19 mouse cellular contexts compared by ENCODE assay signal in the genomic region with DNA sequence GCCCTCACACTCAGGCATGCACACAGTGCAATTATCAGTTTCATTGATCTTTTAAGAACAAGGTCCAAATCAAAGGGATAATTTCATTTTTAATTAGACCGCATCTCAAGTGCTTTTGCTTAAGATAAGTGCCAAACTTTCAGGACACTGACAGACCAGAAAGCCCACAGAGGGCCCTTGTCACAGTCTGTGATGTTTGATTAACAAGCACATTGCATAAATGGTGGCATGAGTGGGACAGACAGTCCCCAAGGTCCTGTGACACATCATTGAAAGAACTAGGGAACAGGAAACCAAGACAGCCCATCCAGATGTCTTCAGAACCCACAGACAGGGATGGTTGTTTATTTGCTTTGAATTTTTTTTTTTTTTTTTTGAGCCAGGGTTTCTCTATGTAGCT.
DNase-seq lines count a peak whose midpoint lies in the region; ATAC-seq and TF ChIP-seq lines count a peak whose summit lies in the region.
"Had no signal": no experiment of that assay in that cellular context is flagged by ENCODE, and none has a peak within 500 bp of the region (broad histone marks: within the 10 kb centered on the region; RNA-seq: fewer than 3 reads in every experiment).

No protein-coding gene starts in this region.

- 77% methylated on average over 1 of the region's 1 CpGs for WGBS in kidney, adult 2 months
- WGBS in neural tube, embryonic 13.5 days = 86% methylated on average over 1 of the region's 1 CpGs
- WGBS in neural tube, embryonic 15.5 days = 88% methylated on average over 1 of the region's 1 CpGs

- H3K9ac ChIP-seq in neural tube, embryonic 13.5 days = no peak overlapping the region
- no peak overlapping the region for H3K9ac ChIP-seq in neural tube, embryonic 15.5 days (replicated peaks)
- H3K9ac ChIP-seq: forebrain, embryonic 13.5 days had no signal

- no peak overlapping the region for H3K4me3 ChIP-seq in kidney, adult 2 months (ENCODE audit: insufficient read depth, low read depth, low read length)
- no peak overlapping the region for H3K4me3 ChIP-seq in neural tube, embryonic 13.5 days
- no peak overlapping the region for H3K4me3 ChIP-seq in neural tube, embryonic 15.5 days (replicated peaks)
- H3K4me3 ChIP-seq: forebrain, embryonic 13.5 days; heart, embryonic 10.5 days; left cerebral cortex, adult 2 months had no signal

- no peak overlapping the region for H3K4me2 ChIP-seq in neural tube, embryonic 13.5 days
- no peak overlapping the region for H3K4me2 ChIP-seq in neural tube, embryonic 15.5 days
- H3K4me2 ChIP-seq: forebrain, embryonic 13.5 days had no signal

- no peaks in the 10 kb centered on the region for H3K4me1 ChIP-seq in kidney, adult 2 months (ENCODE audit: control insufficient read depth, insufficient read depth, low read length)
- H3K4me1 ChIP-seq in neural tube, embryonic 13.5 days (replicated peaks) = peaks cover 30% of the 10 kb centered on the region
- peaks cover 18% of the 10 kb centered on the region for H3K4me1 ChIP-seq in neural tube, embryonic 15.5 days
- H3K4me1 ChIP-seq: heart, embryonic 10.5 days had no signal

- no peak for ATAC-seq in neural tube, embryonic 13.5 days (ENCODE audit: low read depth)
- ATAC-seq in neural tube, embryonic 15.5 days (ENCODE audit: low FRiP score) = no peak
- ATAC-seq in inflammation-experienced regulatory T-cells, adult 6 months = no peak
- ATAC-seq: activated CD4-positive, CD25-positive, alpha-beta regulatory T cell, adult 4 months; forebrain, embryonic 13.5 days had no signal

- TF ChIP-seq CTCF in kidney, adult 2 months (conservative IDR thresholded peaks at IDR 0.05; ENCODE audit: insufficient read depth, insufficient read length, low read depth, low read length) = no peak

- peak; percentile 31 to 62 for DNase-seq in adrenal gland, adult (ENCODE audit: inconsistent age in 2 of 2, low spot score in 1 of 2)
- DNase-seq in adrenal gland, postnatal 25 days = no peak
- DNase-seq in kidney, adult 2 months = no peak
- no peak for DNase-seq in kidney, postnatal 10 days
- no peak for DNase-seq in neural tube, embryonic 10.5 days (ENCODE audit: extremely low spot score, low spot score)
- DNase-seq: cerebellum, adult 11 months; gastrocnemius, postnatal 14 days; heart, postnatal 4 days; kidney, adult 8-10 months; lung, adult 2 months; right cerebral cortex, postnatal 25 days had no signal

- no peaks in the 10 kb centered on the region for H3K9me3 ChIP-seq in neural tube, embryonic 13.5 days
- H3K9me3 ChIP-seq in neural tube, embryonic 15.5 days (replicated peaks) = no peaks in the 10 kb centered on the region
- H3K9me3 ChIP-seq: forebrain, embryonic 13.5 days; heart, embryonic 10.5 days had no signal

- H3K27ac ChIP-seq in kidney, adult 2 months (ENCODE audit: insufficient read depth, low read depth, low read length) = peak overlapping the region; percentile 33; the same call in 1 of the 2 replicates
- peak overlapping the region; percentile 46; the same call in 1 of the 2 replicates for H3K27ac ChIP-seq in neural tube, embryonic 13.5 days (replicated peaks)
- H3K27ac ChIP-seq in neural tube, embryonic 15.5 days (replicated peaks) = peak overlapping the region; percentile 46; the same call in 1 of the 2 replicates
- H3K27ac ChIP-seq: forebrain, embryonic 13.5 days; heart, embryonic 10.5 days; left cerebral cortex, adult 2 months had no signal

- no peaks in the 10 kb centered on the region for H3K27me3 ChIP-seq in kidney, adult 2 months (replicated peaks; ENCODE audit: control insufficient read depth, insufficient read depth, low read length)
- no peaks in the 10 kb centered on the region for H3K27me3 ChIP-seq in neural tube, embryonic 13.5 days
- no peaks in the 10 kb centered on the region for H3K27me3 ChIP-seq in neural tube, embryonic 15.5 days (replicated peaks)
- H3K27me3 ChIP-seq: CH12.LX; forebrain, embryonic 13.5 days had no signal

- no peak for TF ChIP-seq POLR2A in kidney, adult 2 months (IDR thresholded peaks at IDR 0.05; ENCODE audit: low read depth, low read length)

- H3K36me3 ChIP-seq in kidney, adult 2 months (ENCODE audit: control insufficient read depth, insufficient read depth, low read length) = no peaks in the 10 kb centered on the region
- H3K36me3 ChIP-seq in neural tube, embryonic 13.5 days = no peaks in the 10 kb centered on the region
- no peaks in the 10 kb centered on the region for H3K36me3 ChIP-seq in neural tube, embryonic 15.5 days
- H3K36me3 ChIP-seq: heart, embryonic 10.5 days had no signal

Comparison
In these comparisons a context has a peak if more than half of its experiments do, and no peak if none do; other contexts are left out.
1. DNase-seq: peak in adrenal gland, adult (2 of 2); none in adrenal gland, postnatal 25 days (single experiment), kidney, adult 2 months (single experiment), kidney, postnatal 10 days (single experiment) and neural tube, embryonic 10.5 days (single experiment).
2. Peak in every context shown above with its lines, with median percentiles within 50 percentile points of each other: H3K27ac ChIP-seq.